Mouse (Mus musculus): ENCODE measurements around the gene Ngfr. TPM values are rescaled to one million over a fixed set of nuclear protein-coding genes. Genes with fewer than 3 reads are reported as not detected.

Ngfr gene
- polyA plus RNA-seq (2015; fragmentation: Nextera tagmentation; extraction: Ambion mirVana) = 3.0 and 6.8 TPM in 2 replicates

GRCm38 (mm10) chr11:95587423-95587951 lies at the start of gene Ngfr:
TSS of gene Ngfr (minus strand) at chr11:95587735.
- Histone ChIP-seq H3K4me1 (replicated peaks) (peaks cover 29% of the 10 kb centered on the region), H3K4me3 (peak within 1 kb of the TSS; percentile 48), H3K9me3 (replicated peaks) (no peaks in the 10 kb centered on the region), H3K36me3 (no peaks in the 10 kb centered on the region), H3K4me2 (peak within 1 kb of the TSS; percentile 73), H3K9ac (0 out of 2 replicates have a peak within 1 kb of the TSS, but pooled peaks have one; percentile 4), H3K27ac (no peak within 1 kb of the TSS), H3K27me3 (peaks cover 93% of the 10 kb centered on the region)
- under 1% methylated on average over 33 of the region's 39 CpGs for WGBS
- ATAC-seq (replicated peaks; ENCODE audit: insufficient number of reproducible peaks, insufficient read depth, low FRiP score, low read depth) = peak; percentile 63

GRCm38 (mm10) chr11:95635030-95635429 lies 47.5 kb upstream of the Ngfr start:
- Histone ChIP-seq H3K9me3 (replicated peaks) (no peaks in the 10 kb centered on the region), H3K27ac (no peak overlapping the region), H3K4me1 (replicated peaks) (0 out of 2 replicates have a peak, but pooled peaks cover 2% of the 10 kb centered on the region), H3K4me3 (no peak overlapping the region), H3K27me3 (peaks cover 5% of the 10 kb centered on the region; the same call in 1 of the 2 replicates), H3K36me3 (no peaks in the 10 kb centered on the region), H3K4me2 (no peak overlapping the region), H3K9ac (no peak overlapping the region)
- no peak for ATAC-seq (replicated peaks; ENCODE audit: insufficient number of reproducible peaks, insufficient read depth, low FRiP score, low read depth)
- 28% methylated on average over 2 of the region's 2 CpGs for WGBS

GRCm38 (mm10) chr11:95633512-95634000 lies 46.0 kb upstream of the Ngfr start:
- no peaks in the 10 kb centered on the region for H3K9me3 ChIP-seq (replicated peaks)
- H3K27me3 ChIP-seq = peaks cover 14% of the 10 kb centered on the region
- H3K36me3 ChIP-seq = no peaks in the 10 kb centered on the region
- 82% methylated on average over 2 of the region's 2 CpGs for WGBS
- no peak overlapping the region for H3K4me3 ChIP-seq
- no peak overlapping the region for H3K27ac ChIP-seq
- 0 out of 2 replicates have a peak, but pooled peaks cover 2% of the 10 kb centered on the region for H3K4me1 ChIP-seq (replicated peaks)
- H3K9ac ChIP-seq = no peak overlapping the region
- ATAC-seq (replicated peaks; ENCODE audit: insufficient number of reproducible peaks, insufficient read depth, low FRiP score, low read depth) = no peak
- H3K4me2 ChIP-seq = no peak overlapping the region

GRCm38 (mm10) chr11:95632474-95632873 lies 44.9 kb upstream of the Ngfr start:
- H3K27me3 ChIP-seq = peaks cover 21% of the 10 kb centered on the region
- no peaks in the 10 kb centered on the region for H3K36me3 ChIP-seq
- no peaks in the 10 kb centered on the region for H3K9me3 ChIP-seq (replicated peaks)
- 0 out of 2 replicates have a peak, but pooled peaks cover 2% of the 10 kb centered on the region for H3K4me1 ChIP-seq (replicated peaks)
- no peak overlapping the region for H3K27ac ChIP-seq
- no peak overlapping the region for H3K4me3 ChIP-seq
- no peak for ATAC-seq (replicated peaks; ENCODE audit: insufficient number of reproducible peaks, insufficient read depth, low FRiP score, low read depth)
- H3K9ac ChIP-seq = no peak overlapping the region
- WGBS = 70% methylated on average over 6 of the region's 6 CpGs
- no peak overlapping the region for H3K4me2 ChIP-seq

GRCm38 (mm10) chr11:95631301-95631700 lies 43.8 kb upstream of the Ngfr start:
- Histone ChIP-seq H3K4me3 (no peak overlapping the region), H3K27ac (no peak overlapping the region), H3K27me3 (peaks cover 25% of the 10 kb centered on the region), H3K9me3 (replicated peaks) (no peaks in the 10 kb centered on the region), H3K9ac (no peak overlapping the region), H3K4me2 (no peak overlapping the region), H3K36me3 (no peaks in the 10 kb centered on the region), H3K4me1 (replicated peaks) (0 out of 2 replicates have a peak, but pooled peaks cover 2% of the 10 kb centered on the region)
- 58% methylated on average over 4 of the region's 4 CpGs for WGBS
- no peak for ATAC-seq (replicated peaks; ENCODE audit: insufficient number of reproducible peaks, insufficient read depth, low FRiP score, low read depth)

- Histone ChIP-seq H3K27ac (no peak overlapping the region), H3K4me3 (no peak overlapping the region), H3K4me1 (replicated peaks) (0 out of 2 replicates have a peak, but pooled peaks cover 2% of the 10 kb centered on the region), H3K4me2 (no peak overlapping the region), H3K9ac (no peak overlapping the region), H3K9me3 (replicated peaks) (no peaks in the 10 kb centered on the region), H3K36me3 (no peaks in the 10 kb centered on the region), H3K27me3 (peaks cover 25% of the 10 kb centered on the region)
- ATAC-seq (replicated peaks; ENCODE audit: insufficient number of reproducible peaks, insufficient read depth, low FRiP score, low read depth) = no peak
- WGBS = 79% methylated on average over 6 of the region's 6 CpGs
Observed at GRCm38 (mm10) chr11:95630558-95630957, 43.0 kb upstream of the Ngfr start.

- WGBS = 38% methylated on average over 8 of the region's 8 CpGs
Observed at GRCm38 (mm10) chr11:95622426-95622825, 34.9 kb upstream of the Ngfr start.

GRCm38 (mm10) chr11:95621541-95622130 lies 34.1 kb upstream of the Ngfr start:
- ATAC-seq (replicated peaks; ENCODE audit: insufficient number of reproducible peaks, insufficient read depth, low FRiP score, low read depth) = no peak
- 48% methylated on average over 9 of the region's 9 CpGs for WGBS
- no peak overlapping the region for H3K4me2 ChIP-seq

More at GRCm38 (mm10) chr11:95622426-95622825, 34.9 kb upstream of the Ngfr start:
- no peaks in the 10 kb centered on the region for H3K9me3 ChIP-seq (replicated peaks)
- H3K4me1 ChIP-seq (replicated peaks) = peaks cover 3% of the 10 kb centered on the region; the same call in 1 of the 2 replicates
- no peak for ATAC-seq (replicated peaks; ENCODE audit: insufficient number of reproducible peaks, insufficient read depth, low FRiP score, low read depth)
- H3K9ac ChIP-seq = no peak overlapping the region
- no peak overlapping the region for H3K4me3 ChIP-seq
- no peak overlapping the region for H3K27ac ChIP-seq
- no peak overlapping the region for H3K4me2 ChIP-seq
- H3K27me3 ChIP-seq = peaks cover 41% of the 10 kb centered on the region
- H3K36me3 ChIP-seq = no peaks in the 10 kb centered on the region

GRCm38 (mm10) chr11:95621010-95621409 lies 33.5 kb upstream of the Ngfr start:
- ATAC-seq (replicated peaks; ENCODE audit: insufficient number of reproducible peaks, insufficient read depth, low FRiP score, low read depth) = no peak
- Histone ChIP-seq H3K9me3 (replicated peaks) (no peaks in the 10 kb centered on the region), H3K27ac (no peak overlapping the region), H3K9ac (no peak overlapping the region), H3K36me3 (no peaks in the 10 kb centered on the region), H3K27me3 (peaks cover 37% of the 10 kb centered on the region), H3K4me1 (replicated peaks) (peaks cover 3% of the 10 kb centered on the region; the same call in 1 of the 2 replicates), H3K4me3 (no peak overlapping the region), H3K4me2 (no peak overlapping the region)
- WGBS = 38% methylated on average over 4 of the region's 4 CpGs

More at GRCm38 (mm10) chr11:95621541-95622130, 34.1 kb upstream of the Ngfr start:
- Histone ChIP-seq H3K4me3 (no peak overlapping the region), H3K9me3 (replicated peaks) (no peaks in the 10 kb centered on the region), H3K27me3 (peaks cover 37% of the 10 kb centered on the region), H3K4me1 (replicated peaks) (peaks cover 3% of the 10 kb centered on the region; the same call in 1 of the 2 replicates), H3K9ac (no peak overlapping the region), H3K36me3 (no peaks in the 10 kb centered on the region), H3K27ac (no peak overlapping the region)

- WGBS = 84% methylated on average over 5 of the region's 5 CpGs
- H3K4me3 ChIP-seq = no peak overlapping the region
- no peaks in the 10 kb centered on the region for H3K9me3 ChIP-seq (replicated peaks)
- H3K36me3 ChIP-seq = no peaks in the 10 kb centered on the region
- H3K4me2 ChIP-seq = no peak overlapping the region
- H3K9ac ChIP-seq = no peak overlapping the region
- no peak for ATAC-seq (replicated peaks; ENCODE audit: insufficient number of reproducible peaks, insufficient read depth, low FRiP score, low read depth)
- H3K27me3 ChIP-seq = peaks cover 37% of the 10 kb centered on the region
- H3K27ac ChIP-seq = no peak overlapping the region
- H3K4me1 ChIP-seq (replicated peaks) = peaks cover 3% of the 10 kb centered on the region; the same call in 1 of the 2 replicates
Observed at GRCm38 (mm10) chr11:95619886-95620444, 32.4 kb upstream of the Ngfr start.

- Histone ChIP-seq H3K9ac (no peak overlapping the region), H3K9me3 (replicated peaks) (no peaks in the 10 kb centered on the region), H3K4me1 (replicated peaks) (peaks cover 3% of the 10 kb centered on the region; the same call in 1 of the 2 replicates), H3K36me3 (no peaks in the 10 kb centered on the region), H3K4me2 (no peak overlapping the region), H3K4me3 (no peak overlapping the region), H3K27ac (no peak overlapping the region), H3K27me3 (peaks cover 31% of the 10 kb centered on the region)
- 78% methylated on average over 3 of the region's 3 CpGs for WGBS
- ATAC-seq (replicated peaks; ENCODE audit: insufficient number of reproducible peaks, insufficient read depth, low FRiP score, low read depth) = no peak
Observed at GRCm38 (mm10) chr11:95619081-95619480, 31.5 kb upstream of the Ngfr start.

All from heart, embryonic 15.5 days (tissue).